Mouse (Mus musculus) cerebellum, postnatal 14 days (tissue): ENCODE data around the gene Ttc38.
A peak's percentile ranks its signal among the peaks of the same experiment; 100 is the strongest.

Experiments
- DNase-seq, 2 experiments: peaks; one replicate each; pipeline ENCODE4 v3.0.0; 2021; ENCODE audit warnings: mixed read lengths in 2 of 2

Gene Ttc38

DNA sequence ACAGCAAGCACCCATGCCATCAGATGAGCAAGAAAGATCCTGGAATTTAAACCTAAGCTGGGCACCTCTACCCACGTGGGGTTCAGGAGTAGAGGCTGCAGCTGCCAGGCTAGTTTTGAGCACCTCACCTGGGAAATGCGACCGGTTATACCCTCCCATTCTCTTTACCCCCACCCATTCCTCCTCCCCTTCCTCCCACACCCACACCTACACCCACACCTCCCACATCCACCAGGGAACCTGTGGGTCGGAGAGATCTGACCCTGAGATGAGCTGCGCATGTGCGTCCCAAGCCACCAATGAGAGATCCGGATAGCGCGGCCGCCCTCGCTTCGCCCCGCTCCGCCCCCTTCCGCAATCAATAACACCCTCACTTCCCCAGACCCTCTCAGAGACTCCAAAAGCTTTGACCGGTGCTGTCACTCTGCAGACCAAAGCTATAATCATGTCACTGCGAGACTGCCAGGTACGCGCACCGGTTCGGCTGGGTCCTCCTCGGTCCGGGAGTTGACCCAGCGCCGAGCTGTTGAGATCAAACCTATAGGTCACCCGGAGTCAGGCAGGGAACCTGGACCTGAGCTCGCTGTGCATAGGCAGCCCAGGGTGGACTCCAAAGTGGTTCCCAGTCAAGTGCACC is at the start of gene Ttc38:
Ttc38 (plus strand) TSS at position 353 of the 637 bp plus-strand sequence.
- DNase-seq, result peak; percentile 86 to 89

DNA sequence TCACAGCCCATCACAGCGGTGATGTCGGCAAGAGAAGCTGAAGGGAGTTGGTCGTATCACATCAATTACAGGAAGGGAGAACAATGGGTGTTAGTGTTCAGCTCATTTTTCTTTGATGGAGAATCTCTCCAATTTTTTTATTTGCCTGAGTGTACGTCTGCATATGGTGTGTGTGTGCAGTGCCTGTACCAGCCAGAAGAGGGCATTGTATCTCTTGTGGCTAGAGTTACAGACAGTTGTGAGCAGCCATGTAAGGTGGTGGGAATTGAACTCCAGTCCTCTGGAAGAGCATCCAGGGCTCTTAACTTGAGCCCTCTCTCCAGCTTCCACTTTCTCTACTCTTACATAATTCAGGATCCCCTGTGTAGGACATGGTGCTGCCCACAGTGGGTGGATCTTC is 49.0 kb upstream of the Ttc38 start:
- no peak for DNase-seq

DNA sequence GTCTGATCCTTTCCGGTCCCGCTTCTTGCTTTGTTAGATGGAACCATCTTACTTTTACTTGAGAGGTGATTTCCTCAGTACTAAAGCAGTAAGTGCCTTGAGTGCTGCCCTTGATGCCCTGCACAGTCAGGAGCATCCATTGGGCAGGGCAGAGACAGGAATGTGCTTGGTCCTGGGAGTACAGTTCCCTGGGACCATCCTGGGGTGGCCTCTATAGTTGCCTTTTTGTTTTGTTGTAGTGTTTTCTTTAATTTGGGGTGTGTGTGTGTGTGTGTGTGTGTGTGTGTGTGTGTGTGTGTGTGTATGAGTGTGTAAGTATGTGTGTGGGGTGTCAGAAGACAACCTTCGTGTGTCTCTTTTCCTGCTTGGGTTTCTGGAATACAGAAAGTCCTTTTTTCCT is 47.8 kb upstream of the Ttc38 start:
- DNase-seq, result no peak

DNA sequence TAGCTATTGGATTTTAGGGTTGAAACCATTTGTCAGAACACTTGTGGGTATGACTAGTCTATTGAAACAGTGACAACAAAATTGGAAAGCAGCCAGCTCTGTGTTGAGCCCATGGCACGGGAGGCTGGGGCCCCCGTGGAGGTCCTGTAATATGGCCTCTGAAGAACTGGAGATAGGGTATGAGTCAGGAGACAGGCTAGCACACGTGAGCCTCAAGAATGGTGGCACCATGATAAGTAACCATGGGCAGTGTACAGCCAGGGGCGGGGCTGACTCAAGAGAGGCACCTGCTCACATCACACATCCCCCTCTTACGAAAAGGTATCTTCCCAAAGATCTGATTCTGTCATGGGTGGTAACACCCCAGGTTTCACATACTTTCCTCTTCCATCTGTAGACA is 45.4 kb upstream of the Ttc38 start:
- DNase-seq, result no peak

DNA sequence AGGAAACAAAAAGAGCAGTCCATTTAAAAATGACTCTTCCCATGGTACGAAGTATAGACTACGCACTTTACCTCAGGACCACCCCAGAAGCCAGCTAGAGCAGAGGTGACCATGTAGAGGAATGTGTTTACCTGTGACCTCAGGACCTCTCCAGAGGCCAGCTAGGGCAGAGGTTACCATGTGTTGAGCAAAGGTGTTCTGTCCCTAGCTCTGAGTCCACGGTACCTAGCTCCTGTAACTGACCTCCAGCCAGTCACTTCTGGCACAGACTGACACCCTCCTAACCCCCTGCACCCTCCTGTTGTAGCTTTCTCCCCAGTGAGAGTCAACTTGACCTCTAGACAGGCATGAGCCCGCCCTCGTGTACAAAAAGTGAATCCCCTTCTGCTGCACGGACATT is 44.6 kb upstream of the Ttc38 start:
- no peak for DNase-seq

DNA sequence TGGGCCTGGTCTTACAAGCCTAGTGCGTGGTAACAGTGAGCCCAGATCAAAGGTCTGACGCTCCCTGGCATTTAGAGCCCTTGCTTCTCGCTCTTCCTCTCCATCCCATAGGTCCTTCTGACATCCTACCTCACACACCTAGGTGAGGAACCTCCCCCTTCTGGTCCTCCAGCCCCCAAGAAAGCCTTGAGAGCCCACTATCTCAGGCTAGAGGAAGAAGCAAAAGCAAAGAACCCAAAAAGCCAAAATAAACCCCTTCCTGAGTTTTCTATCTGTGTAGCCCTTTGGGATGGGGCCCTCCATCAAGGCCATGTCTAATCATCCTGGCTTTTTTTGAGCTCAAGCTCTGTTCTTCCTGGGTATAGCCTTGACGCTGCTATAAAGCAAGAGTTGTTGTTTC is 44.1 kb upstream of the Ttc38 start:
- no peak for DNase-seq

DNA sequence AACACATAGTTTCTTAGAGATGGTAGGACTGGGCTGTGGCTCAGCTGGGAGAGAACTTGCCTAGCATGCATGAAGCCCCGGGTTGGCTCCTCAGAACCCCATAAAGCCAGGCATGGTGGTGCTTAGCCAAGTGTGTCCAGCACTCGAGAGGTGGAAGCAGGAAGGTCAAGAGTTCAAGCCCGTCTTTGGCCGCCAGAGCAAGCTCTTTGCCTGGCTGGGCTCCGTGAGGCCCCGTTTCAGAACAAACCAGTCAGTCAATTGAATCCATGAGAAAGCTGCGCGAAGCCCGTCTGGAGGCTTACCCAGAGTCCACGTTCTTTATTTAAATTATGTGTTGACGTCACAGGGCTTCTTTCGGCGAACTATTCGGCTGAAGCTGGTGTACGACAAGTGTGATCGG is 43.5 kb upstream of the Ttc38 start:
- no peak for DNase-seq

DNA sequence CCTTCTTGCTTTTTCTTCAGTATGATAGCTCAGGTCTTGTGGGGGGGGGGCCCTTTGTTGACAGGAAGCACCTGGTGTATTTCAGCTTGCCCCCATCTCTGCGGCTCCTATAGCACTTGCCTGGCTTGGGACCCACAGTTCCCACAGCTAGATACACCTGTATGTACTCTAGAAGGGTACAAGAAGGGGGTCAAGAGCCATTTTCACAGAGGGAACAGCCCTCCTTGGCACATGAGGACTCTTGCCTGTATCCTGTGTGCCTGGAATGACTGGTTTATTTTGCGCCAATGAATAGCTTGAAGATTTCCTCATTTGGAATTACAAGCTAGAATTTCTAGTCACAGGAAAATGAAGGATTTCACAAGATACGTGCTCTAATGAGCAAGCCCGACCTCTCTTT is 40.7 kb upstream of the Ttc38 start:
- no peak for DNase-seq

DNA sequence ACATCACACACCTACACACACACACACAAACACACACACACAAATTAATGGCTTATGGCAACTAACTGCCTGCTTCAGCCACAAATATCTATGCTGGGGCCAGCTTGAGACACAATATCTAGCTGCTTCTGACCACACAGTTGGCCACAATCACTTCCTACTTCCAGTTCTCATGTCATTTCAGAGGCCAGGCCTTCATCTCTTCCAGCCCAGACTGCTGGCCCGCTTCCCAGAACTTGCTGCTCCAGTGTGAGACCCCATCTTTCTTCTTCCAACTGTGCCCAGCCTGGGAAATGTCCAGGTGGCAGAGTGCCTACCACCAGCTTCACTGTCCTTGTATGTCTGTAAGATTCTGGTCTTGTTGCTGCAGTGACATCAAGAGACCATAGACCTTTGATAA is 39.3 kb upstream of the Ttc38 start:
- peak; percentile 97 to 98 for DNase-seq

DNA sequence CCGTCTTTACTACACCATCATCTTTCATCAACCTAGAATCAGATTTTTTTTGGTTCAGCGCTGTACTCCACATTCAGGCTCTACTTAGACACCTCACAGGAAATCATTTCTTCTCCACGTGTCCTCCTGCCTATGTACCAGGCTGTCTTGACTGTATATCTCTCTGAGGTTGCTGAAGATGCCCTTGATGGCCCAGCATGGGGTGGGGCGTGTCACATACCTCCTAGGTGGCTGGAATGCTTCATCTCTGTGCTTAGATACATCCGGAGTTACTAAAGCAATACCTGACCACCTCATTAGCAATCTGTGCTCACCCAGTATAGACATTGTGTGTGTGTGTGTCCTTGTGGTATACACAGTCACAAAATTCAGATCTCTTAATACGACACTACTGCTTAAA is 36.6 kb upstream of the Ttc38 start:
- DNase-seq, result no peak

DNA sequence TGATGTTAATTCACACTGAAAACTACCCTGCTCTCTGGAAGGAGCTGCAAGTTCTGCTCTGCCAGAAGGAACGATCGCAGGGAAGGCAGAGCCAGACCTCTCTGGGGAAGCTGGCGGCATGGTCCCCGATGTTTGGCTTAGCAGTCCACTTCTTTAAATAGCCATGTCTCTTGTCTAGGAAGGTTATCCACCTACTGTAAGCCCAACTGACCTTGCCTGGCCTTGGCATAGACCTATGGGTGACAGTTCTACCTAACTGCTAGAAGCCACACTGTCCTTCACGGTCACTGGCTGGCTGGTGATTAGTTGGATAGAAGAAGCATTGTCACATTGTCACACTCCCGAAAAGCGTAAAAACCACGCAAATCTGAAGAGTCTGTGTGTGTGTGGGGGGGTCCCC is 33.4 kb upstream of the Ttc38 start:
- peak in 1 of 2 experiments; percentile 41 for DNase-seq

DNA sequence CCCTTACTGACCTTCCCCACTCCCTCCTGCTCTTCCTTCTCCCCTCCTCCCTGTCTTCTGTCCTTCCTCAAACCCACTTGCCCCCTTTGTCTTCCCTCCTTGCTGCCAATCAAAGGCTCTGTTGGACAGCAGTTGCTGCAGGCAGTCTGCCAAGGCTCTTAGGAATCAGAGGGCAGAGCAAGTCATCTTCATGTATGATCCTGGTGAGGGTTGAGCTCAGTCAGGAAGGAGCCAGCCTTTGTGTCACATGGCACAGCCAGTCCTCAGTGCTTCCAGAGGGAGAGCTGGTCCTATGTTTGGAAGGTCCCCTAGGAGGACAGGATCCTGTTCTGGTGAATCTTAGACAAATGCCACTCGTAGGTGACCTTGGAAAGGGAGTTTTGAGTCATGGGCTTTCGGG is 29.2 kb upstream of the Ttc38 start:
- DNase-seq, result peak in 1 of 2 experiments; percentile 52

DNA sequence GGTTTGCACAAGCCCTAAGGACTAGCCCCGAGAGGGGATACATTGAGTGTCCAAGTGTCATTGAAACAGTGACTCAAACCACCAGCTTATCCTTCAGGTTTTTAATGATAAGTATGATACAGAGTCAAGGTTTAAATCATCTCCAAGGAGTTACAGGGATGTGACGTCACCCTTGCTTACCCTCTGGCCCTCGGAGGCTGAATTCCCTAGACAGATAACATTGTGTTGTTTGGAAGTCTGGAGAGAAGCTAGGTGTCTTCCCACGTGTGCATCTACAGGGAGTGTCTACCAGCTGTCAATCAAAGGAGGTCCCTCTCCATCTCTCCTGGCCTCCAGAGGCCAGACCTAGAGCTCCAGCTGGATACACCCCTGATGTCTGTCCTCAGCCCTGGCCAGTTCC is 25.2 kb upstream of the Ttc38 start:
- no peak for DNase-seq

DNA sequence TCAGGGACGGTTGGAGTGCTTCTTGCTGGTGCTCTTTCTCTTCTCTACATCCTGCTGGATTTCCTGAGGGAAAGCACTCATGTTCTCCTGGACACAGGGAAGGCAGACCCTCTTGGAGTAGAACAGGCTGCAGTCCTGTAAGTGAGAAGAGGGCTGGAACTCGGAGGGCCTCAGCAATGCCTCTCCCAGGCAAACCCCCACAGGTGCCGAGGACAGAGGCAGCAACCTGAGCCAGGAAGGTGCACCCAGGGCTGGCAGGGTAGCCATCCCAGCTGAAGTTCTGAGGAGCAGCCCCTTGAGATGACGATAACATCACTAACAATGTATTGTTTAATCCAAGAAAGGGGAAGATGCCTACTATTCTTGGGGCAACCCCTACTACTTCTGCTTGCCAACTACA is 24.7 kb upstream of the Ttc38 start:
- DNase-seq, result no peak

DNA sequence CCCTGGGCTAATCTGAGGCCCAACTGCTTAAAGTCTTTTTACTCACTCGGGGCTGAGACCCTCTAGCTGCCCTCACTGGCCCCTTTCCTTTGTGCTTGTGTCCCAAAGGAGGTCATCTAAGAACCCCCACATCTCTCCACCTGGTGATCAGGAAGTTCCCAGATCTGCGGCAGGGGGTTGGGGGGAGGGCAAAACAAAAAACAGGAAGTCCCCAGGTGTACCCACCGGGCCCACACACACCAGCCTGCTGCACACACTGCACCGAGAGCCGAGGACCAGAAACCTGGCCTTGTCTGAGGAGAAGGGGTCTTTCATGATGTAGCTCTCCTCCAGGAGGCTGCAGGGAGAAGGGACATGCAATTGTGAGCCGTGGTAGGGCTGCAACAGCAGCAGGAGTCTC is 24.1 kb upstream of the Ttc38 start:
- DNase-seq, result no peak

DNA sequence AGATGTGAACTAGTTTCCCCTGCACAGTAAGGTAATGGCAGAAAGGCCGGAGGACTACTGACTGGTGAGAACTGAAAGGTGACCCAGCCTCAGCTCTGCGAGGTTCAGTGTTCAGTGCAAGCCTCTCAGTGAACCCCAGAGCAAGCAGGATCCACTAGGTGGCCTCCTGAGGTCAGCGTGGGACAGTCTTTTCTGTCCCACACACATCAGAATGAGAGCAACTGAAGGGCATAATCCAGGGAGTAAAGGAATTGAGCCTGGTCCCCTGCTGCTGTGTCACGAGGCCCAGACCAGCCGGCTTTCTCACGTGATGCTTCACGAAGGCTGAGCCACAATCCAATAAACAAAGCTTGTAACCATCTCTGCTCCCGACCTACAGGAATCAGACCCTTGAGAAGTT is 23.7 kb upstream of the Ttc38 start:
- no peak for DNase-seq

DNA sequence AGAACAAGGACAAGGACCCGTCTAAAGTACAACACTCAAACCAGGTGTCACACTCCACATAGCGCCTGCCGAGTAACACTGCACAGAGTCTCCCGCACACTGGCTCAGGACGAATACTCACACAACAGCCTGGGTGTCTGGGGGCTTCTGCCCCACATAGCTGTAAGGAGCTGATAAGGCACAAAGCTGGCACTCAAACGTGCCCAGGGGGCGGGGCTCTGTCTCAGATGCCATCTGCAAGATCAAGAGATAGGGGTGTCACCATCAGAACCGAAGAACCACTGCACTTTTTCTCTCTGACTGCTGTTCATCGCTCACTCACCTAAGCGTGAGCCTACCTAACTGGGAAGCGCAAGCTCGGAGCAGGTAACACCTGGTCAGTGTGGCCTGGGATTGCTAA is 23.0 kb upstream of the Ttc38 start:
- peak in 1 of 2 experiments; percentile 28 for DNase-seq

DNA sequence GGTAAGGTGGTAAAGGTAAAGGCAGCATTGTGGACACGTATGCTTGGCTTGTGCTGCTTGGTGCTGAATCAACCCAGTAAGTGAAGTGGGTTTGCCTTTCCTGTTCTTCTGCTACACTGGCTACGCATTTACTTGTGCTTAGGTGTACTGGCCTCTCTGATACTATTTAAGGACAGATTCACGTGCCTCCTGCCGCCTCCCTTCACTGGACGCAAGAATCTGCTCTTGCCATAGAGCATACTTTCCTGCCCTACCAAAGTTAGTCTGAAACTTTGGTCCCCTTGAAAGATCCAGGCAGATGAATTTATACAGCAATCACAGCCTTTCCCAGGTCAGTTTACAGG is 21.7 kb upstream of the Ttc38 start:
- DNase-seq, result no peak

DNA sequence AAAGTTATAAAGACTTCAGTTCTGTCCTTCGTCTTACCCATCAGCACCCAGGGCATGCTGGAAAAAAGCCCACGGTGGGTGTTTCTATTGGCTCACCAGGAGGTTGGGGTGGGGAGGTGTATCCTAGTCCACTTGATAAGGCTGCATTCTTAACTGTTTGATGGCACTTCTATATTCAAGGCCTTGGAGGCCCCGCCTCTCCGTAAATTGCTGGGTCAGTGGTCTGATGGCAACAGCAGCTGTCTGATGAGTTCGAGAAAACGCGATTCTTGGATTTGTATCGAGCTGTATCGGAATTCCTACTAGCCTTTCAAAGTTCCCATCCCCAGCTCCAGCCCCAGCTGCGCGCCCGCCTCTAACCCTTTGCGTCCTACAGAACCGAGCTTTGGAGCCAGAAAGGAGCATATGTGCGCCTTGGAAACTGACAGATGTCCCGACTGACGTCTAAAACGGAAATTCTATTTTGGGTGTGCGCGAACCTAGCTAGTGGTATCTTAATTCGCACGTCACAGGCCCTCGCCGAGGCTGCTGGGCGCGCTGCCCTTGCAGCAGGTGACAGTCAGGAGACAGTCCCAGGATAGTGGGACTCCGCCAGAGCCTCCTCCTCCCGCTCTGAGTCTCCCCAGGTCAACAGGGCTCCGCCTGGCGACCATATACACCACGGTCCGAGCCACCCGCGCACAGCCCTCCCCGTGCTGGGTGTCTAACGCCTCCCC is 21.1 kb upstream of the Ttc38 start:
- peak; percentile 87 to 90 for DNase-seq

DNA sequence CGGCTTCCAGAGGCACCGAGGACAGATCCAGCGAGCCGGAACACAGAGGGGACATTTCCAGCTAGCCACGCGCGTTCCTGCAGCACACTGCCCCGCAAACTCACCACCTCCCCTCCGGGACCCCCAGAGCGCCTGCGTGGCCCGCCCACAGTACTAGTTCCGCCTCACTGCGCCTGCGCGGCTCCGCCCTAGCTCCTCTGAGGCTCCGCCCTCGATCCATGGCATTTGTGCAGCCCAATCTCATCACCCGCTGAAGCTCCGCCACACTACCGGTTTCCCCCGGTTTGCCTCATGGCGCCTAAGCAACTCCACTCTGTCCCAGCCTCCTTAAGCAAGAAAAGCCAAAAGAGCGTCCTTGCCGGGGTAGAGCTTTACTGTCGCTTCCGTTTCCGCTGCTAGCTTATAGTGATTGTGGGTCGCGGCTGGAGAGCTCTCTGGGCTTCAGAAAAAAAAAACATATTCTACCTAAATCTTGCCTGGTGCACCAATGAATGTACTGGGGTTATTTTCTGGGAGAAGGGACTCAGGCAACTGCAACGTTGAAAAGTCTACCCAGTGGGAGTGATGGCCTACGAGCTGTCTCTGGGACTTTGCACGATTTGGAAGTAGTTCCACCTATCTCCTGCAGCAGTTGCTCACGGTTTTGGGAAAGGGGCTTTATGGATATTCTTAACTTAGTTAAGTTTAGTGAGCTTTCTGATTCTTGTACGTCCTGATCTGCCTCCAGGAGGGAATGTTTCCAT is 20.4 kb upstream of the Ttc38 start, which contains the start of gene Cdpf1:
Cdpf1 (minus strand) TSS at position 163 of the 743 bp plus-strand sequence.
- peak; percentile 100 for DNase-seq

DNA sequence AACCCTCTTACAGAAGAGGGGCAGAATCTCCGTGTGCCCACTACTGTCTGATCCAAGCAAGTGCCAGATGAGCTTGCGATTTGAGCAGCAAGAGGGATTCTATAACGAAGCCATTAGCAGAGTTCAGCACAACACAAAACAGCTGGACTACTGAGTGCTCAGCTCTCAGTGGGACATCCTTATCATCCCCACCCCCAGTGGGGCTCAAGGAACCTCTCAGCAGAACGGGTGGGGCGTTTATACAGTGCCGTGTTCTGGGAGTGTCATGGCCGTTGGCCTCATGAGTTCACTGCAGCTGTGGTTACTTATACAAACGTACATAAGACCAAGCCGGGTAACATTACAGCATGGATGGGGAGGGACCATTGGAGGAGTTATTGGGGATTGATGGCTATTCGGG is 18.7 kb upstream of the Ttc38 start:
- no peak for DNase-seq

DNA sequence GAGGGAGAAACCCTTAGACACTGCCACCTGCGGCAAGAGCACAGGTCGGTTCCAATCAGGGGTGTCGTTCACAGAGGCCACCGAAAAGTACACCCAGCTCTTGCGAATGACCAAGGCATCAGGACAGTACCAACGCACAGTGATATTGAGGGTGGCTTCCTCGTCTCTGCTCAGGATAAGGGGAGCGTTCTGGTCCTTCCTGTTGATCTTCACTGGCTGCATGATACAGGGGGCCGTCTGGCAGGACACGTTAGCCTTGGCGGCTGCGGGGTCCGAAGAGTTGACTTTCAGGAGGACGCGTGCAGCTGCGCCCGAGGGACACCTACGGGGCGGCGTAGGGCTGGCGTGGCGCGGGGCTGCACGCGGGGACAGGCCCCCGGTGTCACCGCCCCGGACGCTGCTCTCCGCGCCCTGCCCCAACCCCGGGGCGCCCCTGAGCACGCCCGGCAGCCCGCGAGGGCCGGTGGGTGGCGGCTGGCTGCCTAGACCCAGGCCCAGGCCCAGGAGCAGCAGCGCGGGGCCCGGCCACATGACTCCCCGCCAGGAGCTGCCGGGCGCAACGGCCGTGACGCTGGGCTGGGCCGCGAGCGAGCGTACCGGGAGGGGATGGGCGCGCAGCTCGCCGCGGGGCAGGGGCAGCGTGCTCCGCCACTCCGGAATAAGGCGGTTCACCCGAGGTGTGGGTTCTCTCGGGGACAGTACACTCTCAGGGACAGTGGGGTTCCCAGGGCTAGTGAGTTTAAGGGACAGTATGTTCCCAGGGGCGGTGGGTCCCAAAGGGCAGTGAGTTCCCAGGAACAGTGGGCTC is 10.7 kb upstream of the Ttc38 start, which contains the start of gene Pkdrej:
Pkdrej (minus strand) TSS at position 532 of the 808 bp plus-strand sequence.
- DNase-seq, result peak; percentile 51 to 52

DNA sequence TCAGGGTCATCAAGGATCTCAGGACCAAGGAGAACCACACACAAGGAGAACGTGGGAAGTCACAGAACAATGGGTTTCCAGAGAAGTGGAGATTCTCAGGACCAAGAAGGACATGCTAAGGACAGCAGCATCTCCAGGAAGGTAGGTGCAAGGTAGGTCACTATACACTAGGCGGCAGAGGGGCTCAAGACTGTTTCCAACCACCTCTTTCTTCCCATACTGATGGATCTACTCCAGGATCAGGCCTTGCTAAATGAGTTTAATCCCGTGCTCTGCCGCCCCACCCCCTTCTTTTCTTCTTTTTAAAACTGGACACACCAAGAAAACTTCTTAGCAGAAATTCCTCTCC is 10.1 kb upstream of the Ttc38 start:
- DNase-seq, result peak; percentile 23 to 36
